Mouse (Mus musculus): ENCODE measurements around the gene C8a.

Gene C8a

GRCm38 (mm10) chr4:104766065-104766464 lies 110.1 kb downstream of the C8a start, which contains the start of gene C8b:
TSS of gene C8b (plus strand) at chr4:104766317.
- no peak for DNase-seq
